Mouse (Mus musculus) megakaryocyte, embryonic 14.5 days (primary cell): ENCODE results near the gene Pla2g10.

Experiments
- FLI1 ChIP-seq: IDR thresholded peaks from 2 replicates; pipeline ENCODE4 v1.6.1; 2012; ENCODE audit warnings: low read length, inconsistent platforms, mixed read lengths
- GATA1 ChIP-seq: IDR thresholded peaks from 3 replicates; pipeline ENCODE4 v1.6.1; 2012; ENCODE audit warnings: mixed read lengths, low read length, inconsistent platforms, borderline replicate concordance

DNA sequence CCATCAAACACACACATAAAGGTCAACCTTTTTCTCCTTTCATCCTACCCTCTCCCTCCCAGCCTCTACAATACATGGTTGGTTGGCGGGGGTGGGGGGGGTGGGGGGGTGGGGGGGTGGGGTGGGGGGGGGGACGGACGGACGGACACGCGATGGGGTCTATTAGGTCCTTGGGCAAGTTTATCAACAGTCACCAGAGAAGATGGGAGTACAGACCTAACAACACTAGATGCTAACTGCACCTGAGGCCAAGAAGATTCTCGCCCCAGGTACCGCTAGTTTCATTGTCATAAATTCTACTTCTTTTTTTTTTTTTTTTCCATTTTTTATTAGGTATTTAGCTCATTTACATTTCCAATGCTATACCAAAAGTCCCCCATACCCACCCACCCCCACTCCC, 23.2 kb upstream of the Pla2g10 start:
- TF ChIP-seq FLI1, result no peak
- TF ChIP-seq GATA1, result no peak
